Mouse (Mus musculus) myocyte (in vitro differentiated cells): Measurements from ENCODE around the gene Mrpl38.

Source experiments
- MYOG ChIP-seq, 3 experiments: IDR thresholded peaks; one replicate each; pipeline ENCODE4 v1.6.1; 2011; ENCODE audit warnings: control low read depth in 2 of 3, low read depth in 2 of 3, mild to moderate bottlenecking in 2 of 3; ENCODE audit not compliant: insufficient read length in 2 of 3, control insufficient read depth in 1 of 3, insufficient read depth in 1 of 3
- POLR2A ChIP-seq: IDR thresholded peaks from one replicate; pipeline ENCODE4 v1.6.1; 2011; ENCODE audit warnings: low read depth, mild to moderate bottlenecking, control low read depth, moderate library complexity; ENCODE audit not compliant: insufficient read length

DNA sequence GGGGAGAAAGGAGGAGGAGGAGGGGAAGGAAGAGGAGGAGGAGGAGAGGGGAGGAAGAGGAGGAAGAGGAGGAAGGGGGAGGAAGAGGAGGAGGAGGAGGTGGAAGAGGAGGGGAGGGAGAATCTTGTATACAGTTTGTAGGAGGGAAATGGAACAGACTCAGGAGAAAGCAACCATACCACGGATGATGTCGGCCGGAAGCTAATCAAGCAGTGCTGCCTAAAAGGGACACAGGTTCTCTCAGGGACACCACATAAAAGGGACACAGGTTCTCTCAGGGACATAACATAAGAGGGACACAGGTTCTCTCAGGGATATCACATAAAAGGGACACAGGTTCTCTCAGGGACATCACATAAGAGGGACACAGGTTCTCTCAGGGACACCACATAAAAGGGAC, 30.5 kb upstream of the Mrpl38 start:
- no peak for TF ChIP-seq POLR2A
- no peak for TF ChIP-seq MYOG (IDR thresholded peaks at IDR 0.05; ENCODE audit: control insufficient read depth in 1 of 3, insufficient read depth in 1 of 3, insufficient read length in 2 of 3, low read depth in 2 of 3)
